Mouse (Mus musculus): ENCODE data around the gene Edar. TPM values are rescaled to one million over a fixed set of nuclear protein-coding genes. Genes with fewer than 3 reads are reported as not detected.

The Edar gene
- total RNA-seq, 2 experiments from 2014 or later: 0.13 to 0.15 TPM

DNA sequence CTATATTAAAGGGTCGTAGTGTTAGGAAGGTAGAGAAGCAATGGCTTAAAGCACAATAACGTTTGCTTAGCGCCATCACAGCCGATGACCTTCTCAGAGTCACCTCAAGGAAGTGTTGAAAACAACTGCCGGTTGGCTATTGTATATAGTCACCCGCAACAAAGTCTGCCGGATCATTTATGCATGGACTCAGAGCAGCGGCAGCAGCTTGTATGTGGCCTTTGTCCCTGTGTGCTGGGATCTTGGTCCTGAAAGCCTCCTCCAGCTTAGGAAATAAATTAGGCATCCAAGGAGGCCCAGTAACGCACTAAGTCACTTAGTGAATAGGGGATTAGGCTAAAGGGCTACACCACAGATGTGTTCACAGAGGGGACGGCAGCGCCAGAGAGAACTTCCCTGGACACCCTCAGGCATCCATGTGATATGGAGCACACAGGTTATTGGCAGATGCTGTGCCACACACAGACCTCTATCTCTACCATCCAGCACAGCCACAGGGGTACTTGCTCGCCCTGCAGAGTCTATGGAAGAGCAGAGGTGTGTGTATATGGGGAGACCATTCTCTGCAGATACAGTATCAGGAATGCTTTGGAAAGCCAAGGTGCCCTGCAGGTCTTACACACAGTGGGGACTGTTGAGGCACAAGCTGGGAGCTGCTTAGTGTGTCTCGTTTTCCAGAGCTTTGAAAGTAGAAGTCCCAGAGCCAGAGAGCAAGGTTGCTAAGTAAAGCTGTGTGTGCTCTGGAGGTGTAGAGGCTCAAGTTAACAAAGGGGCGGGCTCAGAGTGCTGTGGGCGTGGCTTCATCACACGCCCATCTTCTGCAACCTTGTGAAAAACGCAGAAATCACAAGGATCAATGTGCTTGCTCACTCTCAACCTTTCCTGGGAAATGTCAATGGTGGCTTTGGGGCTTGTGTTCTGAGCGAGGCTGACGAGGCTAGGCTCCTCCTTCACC, 34.7 kb downstream of the Edar start:
- DNase-seq (ENCODE audit: low spot score in 2 of 2): no peak
- no peak overlapping the region for H3K4me3 ChIP-seq
- TF ChIP-seq CTCF (conservative IDR thresholded peaks at IDR 0.05): no peak
- no peak overlapping the region for H3K27ac ChIP-seq

DNA sequence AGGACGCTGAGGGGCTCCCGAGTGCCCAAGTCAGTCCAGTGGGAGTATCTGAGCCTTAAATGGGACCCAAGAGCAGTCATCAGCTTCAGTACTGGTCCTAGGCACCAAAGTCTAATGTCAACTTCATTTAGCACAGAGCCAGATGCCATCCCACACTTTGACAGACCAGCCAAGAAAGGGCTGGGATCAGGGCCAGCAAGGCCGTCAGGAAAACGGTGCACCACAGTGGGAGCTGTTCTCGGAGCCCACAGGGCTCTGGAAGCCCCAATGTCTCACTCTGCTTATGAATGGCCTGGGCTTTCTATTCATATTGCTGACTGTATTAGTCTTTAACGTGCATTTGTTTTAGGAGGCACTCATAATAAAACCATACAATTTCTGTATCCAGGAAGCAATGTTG, 36.2 kb downstream of the Edar start:
- H3K4me3 ChIP-seq: no peak overlapping the region
- peak; percentile 19 to 59 for DNase-seq (ENCODE audit: low spot score in 2 of 2)
- no peak for TF ChIP-seq CTCF (conservative IDR thresholded peaks at IDR 0.05)
- H3K27ac ChIP-seq: no peak overlapping the region

DNA sequence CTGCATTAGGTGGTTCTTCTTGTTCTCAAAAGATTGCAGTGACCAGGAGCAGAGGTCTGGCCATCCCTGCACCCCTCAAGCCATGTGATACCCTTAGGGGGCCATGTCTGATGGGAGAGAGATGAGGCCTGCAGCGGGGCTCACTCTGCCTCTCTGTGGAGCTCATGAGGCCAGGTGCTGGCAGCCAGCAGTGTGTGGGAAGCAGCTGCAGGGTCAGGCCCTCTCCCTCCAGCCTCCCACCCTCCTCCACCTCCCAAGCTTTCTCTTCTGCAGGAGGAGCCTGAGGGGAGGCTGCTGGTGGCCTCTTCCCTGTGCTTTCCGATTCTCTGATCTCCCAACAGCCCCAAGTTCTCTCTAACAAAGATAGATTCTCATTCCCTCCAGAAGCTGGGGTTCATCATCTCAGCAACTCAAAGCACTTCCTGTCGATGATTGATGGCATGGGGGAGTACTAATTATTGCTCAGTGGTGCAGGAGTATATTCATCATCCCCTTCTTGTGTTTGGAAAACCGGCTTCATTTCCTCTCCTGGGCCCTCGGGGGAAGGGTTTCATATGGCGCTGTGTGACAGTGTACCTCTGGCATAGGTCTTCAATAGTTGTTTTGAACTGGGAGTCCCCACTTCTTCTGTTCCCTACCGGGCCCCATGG, 38.9 kb downstream of the Edar start:
- no peak for DNase-seq (ENCODE audit: low spot score in 2 of 2)
- Histone ChIP-seq H3K4me3 (no peak overlapping the region), H3K27ac (no peak overlapping the region)
- no peak for TF ChIP-seq CTCF (conservative IDR thresholded peaks at IDR 0.05)

DNA sequence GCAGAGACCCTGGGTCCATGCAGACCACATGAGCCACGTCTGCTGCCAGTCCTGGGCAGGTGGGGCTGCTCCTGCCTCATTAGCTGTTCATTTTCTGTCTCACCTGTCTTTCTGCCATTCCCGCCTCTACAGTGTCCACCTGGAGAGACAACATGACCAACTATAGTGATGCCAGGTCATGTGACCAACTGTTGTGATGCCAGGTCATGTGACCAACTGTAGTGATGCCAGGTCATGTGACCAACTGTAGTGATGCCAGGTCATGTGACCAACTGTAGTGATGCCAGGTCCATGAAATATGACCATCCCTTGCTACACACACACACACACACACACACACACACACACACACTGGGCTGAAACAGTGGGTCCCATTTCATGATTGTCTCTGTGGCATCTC, 41.9 kb downstream of the Edar start:
- TF ChIP-seq CTCF (conservative IDR thresholded peaks at IDR 0.05): no peak
- H3K27ac ChIP-seq: no peak overlapping the region
- no peak overlapping the region for H3K4me3 ChIP-seq
- no peak for DNase-seq (ENCODE audit: low spot score in 2 of 2)

DNA sequence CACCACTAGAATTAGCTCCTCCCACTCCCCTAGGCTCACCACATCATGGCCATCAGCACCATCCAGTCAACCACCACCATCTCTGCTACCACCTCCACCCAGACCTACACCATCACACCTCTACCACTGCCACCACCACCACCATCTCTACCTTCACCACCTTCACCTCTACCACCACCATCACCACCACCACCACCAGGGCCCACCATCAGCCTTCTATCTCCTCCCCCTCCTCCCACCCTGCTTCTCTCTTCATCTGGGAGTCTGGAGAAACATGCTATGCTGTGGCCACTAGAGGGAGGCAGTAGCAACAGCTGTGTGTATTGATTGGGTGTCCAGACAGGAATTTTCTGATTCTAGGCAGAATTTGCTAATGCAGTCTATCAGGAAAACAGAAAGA, 47.9 kb downstream of the Edar start:
- peak; percentile 77 for TF ChIP-seq CTCF (conservative IDR thresholded peaks at IDR 0.05)
- no peak overlapping the region for H3K27ac ChIP-seq
- no peak overlapping the region for H3K4me3 ChIP-seq
- peak; percentile 48 to 55 for DNase-seq (ENCODE audit: low spot score in 2 of 2)

DNA sequence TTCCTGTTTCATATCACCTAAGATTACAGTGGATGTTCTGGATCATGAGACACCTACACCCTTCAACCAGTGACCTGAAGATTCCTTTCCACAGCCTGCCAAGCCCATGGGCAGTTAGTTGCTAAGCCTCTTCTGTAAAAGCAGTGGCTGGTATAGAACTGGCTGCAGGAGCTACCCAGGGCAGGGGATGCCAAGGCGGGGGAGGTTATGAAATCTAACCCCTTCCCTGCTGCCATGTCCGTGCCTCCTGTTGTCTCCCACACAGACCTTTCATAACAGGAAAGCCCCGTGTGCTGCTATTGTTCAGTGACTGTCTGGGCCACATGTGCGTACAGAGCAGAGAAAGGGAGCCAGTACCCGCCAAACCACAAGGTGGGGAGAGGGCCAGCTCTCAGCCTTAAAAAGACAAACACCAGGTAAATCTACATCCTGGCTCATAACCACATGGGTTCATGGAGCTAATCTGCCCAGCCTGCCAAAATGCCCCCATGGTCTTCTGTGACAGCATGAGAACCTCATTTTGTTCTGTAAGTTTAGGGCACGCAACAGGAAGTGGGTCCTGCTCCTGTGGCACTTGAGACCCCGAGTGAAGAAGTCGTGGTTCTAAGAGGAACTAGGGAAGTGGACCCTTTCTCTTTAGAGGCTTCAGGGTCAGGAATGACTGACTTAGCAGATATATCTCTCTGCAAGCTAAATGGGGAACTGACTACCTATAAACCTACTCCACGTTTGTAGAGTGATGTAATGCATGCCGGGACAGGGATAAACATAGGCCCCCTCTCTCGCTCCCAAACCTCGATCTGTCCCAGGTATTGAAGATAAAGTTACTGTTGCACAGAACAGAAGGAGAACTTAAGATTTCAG, 50.4 kb downstream of the Edar start:
- no peak for TF ChIP-seq CTCF (conservative IDR thresholded peaks at IDR 0.05)
- H3K4me3 ChIP-seq: no peak overlapping the region
- DNase-seq (ENCODE audit: low spot score in 2 of 2): no peak
- H3K27ac ChIP-seq: no peak overlapping the region

DNA sequence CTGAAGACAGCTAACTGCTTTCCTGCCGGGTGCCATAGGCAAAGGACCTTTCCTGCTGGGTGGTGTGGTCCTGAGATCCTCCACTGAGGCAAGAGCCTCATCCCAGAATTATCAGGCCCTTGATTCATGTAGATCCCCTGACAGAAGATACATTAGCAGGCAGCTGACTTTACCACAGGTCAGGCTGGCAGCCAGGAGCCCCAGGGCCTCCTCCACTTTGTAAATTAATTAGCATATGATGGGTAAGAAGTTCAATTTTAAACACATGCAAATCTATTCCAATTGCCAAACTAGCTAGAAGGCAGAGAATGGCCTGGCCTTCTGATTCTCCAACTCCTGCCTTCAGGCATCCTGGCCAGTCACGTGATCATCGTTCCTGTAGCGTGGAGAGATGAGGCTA, 56.2 kb downstream of the Edar start:
- no peak overlapping the region for H3K4me3 ChIP-seq
- DNase-seq (ENCODE audit: low spot score in 2 of 2): no peak
- no peak for TF ChIP-seq CTCF (conservative IDR thresholded peaks at IDR 0.05)
- H3K27ac ChIP-seq: no peak overlapping the region

DNA sequence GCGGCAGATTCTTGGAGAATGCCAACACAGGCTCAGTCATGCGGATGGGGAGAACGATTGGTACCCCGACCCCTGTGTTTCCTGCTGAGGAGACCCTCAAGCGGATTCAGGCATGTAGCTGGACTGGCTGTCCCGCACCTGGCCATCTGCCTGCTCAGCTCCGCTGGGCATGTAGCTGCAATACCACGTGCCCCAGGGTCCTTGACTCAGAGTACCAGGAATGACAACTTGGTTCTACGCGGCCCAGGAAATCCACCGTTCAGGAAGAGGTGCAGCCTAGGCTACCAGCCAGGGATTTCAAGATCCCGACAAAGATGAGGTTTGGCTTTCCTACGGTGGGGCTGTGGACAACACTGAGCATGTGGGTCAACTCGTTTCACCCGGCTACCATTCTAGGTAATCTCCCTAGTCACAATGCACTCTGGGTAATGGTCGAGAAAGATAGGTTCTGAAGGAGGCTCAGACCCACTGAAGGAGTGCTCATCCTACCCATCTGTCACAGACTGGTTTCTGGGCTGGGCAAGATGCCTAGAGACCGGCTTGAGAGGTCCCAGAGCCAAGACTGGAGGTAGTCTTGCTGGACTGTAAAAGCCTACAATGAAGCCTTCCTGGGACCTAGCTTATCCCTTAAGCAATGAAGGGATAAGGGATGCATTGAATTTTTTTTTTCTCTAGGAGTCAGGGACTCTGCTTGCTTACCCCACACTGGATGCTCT, 56.8 kb downstream of the Edar start:
- TF ChIP-seq CTCF (conservative IDR thresholded peaks at IDR 0.05): no peak
- H3K4me3 ChIP-seq: no peak overlapping the region
- no peak overlapping the region for H3K27ac ChIP-seq
- DNase-seq (ENCODE audit: low spot score in 2 of 2): no peak

DNA sequence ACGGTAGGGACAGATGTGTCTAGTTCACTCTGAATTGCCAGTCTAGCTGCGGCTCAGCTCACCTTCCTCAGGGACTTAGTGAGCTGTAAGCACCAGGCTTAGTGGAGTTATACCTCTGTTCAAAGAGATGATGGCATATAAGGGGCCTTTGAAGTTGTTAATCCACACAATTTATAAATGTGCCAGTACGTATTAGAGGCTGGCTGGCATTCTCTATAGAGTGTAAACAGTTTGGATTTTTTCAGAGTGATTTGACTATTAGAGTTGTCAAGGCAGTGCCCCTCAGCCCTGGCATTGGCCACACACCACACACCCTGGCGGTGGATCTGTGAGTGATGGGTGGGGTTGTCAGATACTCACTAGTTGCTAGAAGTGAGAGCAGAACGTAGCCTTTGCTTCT, 58.9 kb downstream of the Edar start:
- H3K4me3 ChIP-seq: no peak overlapping the region
- TF ChIP-seq CTCF (conservative IDR thresholded peaks at IDR 0.05): no peak
- DNase-seq (ENCODE audit: low spot score in 2 of 2): no peak
- H3K27ac ChIP-seq: no peak overlapping the region

DNA sequence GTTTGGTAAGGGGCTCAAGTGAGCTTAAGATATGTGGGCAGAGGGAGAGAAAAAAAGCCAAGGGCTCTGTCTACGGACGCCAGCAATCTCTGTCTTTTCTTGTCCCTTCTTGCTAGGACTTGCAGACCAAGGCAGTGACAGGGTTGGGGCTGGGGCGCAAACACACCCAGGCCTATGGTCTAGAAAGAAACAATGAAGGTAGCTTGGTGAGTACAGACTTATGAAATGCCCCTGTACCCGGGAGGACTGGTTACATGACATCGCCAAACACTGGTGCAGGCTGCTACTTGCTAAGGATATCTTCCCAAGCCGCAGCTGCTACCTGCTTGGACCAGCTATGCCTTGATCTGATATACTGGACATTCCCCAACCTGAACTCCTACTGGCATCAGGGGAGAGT, 60.9 kb downstream of the Edar start:
- no peak for TF ChIP-seq CTCF (conservative IDR thresholded peaks at IDR 0.05)
- Histone ChIP-seq H3K4me3 (no peak overlapping the region), H3K27ac (no peak overlapping the region)
- no peak for DNase-seq (ENCODE audit: low spot score in 2 of 2)

DNA sequence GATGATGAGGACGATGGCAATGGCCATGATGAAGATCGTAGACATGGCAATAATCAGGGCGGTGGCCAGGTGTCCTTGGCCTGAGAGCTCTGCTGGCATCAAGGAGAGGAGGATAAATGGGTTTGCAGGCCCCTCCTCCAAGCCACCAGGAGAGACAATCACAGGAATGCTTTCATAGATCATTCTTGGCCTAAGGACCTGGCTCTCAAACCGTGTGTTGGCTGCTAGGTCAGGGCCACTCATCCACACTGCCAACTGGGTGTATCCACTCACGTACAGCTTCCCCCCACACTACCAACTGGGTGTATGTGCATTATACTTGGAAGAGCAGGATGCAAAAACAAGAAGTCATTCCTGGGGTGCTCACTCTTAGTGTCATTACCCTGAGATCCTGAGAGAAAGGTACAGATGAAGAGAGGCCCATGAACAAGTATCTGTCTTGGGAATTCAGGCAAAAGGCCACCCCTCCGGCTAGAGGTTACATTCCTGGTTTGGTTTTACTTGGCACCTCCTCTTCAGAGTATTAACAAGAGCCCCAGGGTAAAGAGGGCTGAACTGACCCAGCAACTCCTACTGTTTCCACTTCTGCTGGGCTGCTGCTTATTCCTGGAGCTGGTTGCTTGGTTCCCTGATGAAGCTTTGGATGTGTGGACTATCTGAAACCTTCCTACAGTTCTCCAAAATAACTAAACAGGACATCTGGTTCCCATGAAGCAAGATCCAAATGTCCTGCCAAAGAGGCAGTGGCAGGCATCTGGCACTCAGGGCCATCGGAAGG, 64.8 kb downstream of the Edar start:
- H3K27ac ChIP-seq: no peak overlapping the region
- no peak for DNase-seq (ENCODE audit: low spot score in 2 of 2)
- TF ChIP-seq CTCF (conservative IDR thresholded peaks at IDR 0.05): no peak

DNA sequence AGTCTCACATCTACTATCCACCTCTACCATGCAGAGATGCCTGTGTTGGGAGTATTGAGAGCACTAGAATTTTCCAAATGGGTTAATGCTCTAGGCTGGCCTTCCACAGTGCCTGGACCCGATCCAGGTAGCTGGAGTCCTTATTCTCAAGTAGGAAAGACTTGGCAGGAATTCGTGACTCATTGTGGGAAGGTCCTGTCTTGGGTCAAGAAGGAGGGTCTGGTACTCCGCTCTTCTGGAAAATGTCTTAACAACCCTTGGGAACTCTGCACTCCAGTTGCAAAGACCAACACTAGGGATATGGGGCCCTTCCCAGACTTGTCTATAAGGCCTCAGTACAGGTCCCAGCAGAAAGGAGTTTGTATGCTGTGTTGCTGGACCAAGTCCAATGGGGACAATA, 66.6 kb downstream of the Edar start:
- Histone ChIP-seq H3K27ac (no peak overlapping the region), H3K4me3 (no peak overlapping the region)
- TF ChIP-seq CTCF (conservative IDR thresholded peaks at IDR 0.05): no peak
- DNase-seq (ENCODE audit: low spot score in 2 of 2): no peak

More for the DNA sequence above, 64.8 kb downstream of the Edar start:
- no peak overlapping the region for H3K4me3 ChIP-seq
